Mouse (Mus musculus) gastrocnemius, adult 2 months (tissue): Measurements from ENCODE around the gene Fgfr2. TPM values are rescaled to one million over a fixed set of nuclear protein-coding genes. Genes with fewer than 3 reads are reported as not detected.
"Not testable (repeated sequence)": the region's sequence is repeated elsewhere in the genome, so short reads cannot be mapped to it uniquely, and the experiment has no call there.

ENCODE experiments used
- DNase-seq: peaks from one replicate; pipeline ENCODE4 v3.0.0; 2022
- H3K27ac ChIP-seq: fragments of 200-600 bp; 2 replicates; pipeline ENCODE4 v1.8.1; 2022; ENCODE audit warnings: mild to moderate bottlenecking
- H3K4me3 ChIP-seq: fragments of 200-600 bp; 2 replicates; pipeline ENCODE4 v1.8.1; 2022; ENCODE audit warnings: mild to moderate bottlenecking, moderate library complexity
- CTCF ChIP-seq: fragments of 200-600 bp; IDR thresholded peaks from 2 replicates; pipeline ENCODE4 v1.8.1; 2022; ENCODE audit warnings: antibody characterized with exemption, mild to moderate bottlenecking, moderate library complexity
- intact Hi-C: fragments of 180-260 bp; cut with DNase I; formaldehyde crosslinking; loops from one replicate; pipeline ENCODE4 v1.15.1; 2025
- total RNA-seq, 2 experiments: library from RNA; stranded (reverse); gene quantifications; 2 replicates each; pipeline ENCODE4 v1.2.3; 2021

Fgfr2 gene
- total RNA-seq, 2 experiments from 2014 or later = 0.15 to 0.33 TPM

GRCm38 (mm10) chr7:130166190-130166589 is 2957.0 kb downstream of the Fgfr2 start:
- TF ChIP-seq CTCF = no peak
- no peak for DNase-seq
- intact Hi-C loops = no loop called here
- Histone ChIP-seq H3K4me3 (no peak overlapping the region), H3K27ac (no peak overlapping the region)

- H3K4me3 ChIP-seq = no peak overlapping the region
- no peak for DNase-seq
- no peak for TF ChIP-seq CTCF
- intact Hi-C loops = no loop called here
- H3K27ac ChIP-seq = no peak overlapping the region
Observed at GRCm38 (mm10) chr7:130165408-130165807, 2957.7 kb downstream of the Fgfr2 start.

GRCm38 (mm10) chr7:130162718-130163117 is 2960.4 kb downstream of the Fgfr2 start:
- H3K27ac ChIP-seq = no peak overlapping the region
- intact Hi-C loops = no loop called here
- no peak overlapping the region for H3K4me3 ChIP-seq
- TF ChIP-seq CTCF = no peak
- DNase-seq = no peak

- Histone ChIP-seq H3K27ac (no peak overlapping the region), H3K4me3 (no peak overlapping the region)
- intact Hi-C loops = no loop called here
- no peak for TF ChIP-seq CTCF
- no peak for DNase-seq
Observed at GRCm38 (mm10) chr7:130161581-130161980, 2961.6 kb downstream of the Fgfr2 start.

GRCm38 (mm10) chr7:130158845-130159244 is 2964.3 kb downstream of the Fgfr2 start:
- no peak for DNase-seq
- intact Hi-C loops = no loop called here
- no peak overlapping the region for H3K27ac ChIP-seq
- TF ChIP-seq CTCF = no peak
- H3K4me3 ChIP-seq = no peak overlapping the region

GRCm38 (mm10) chr7:130153363-130153969 is 2969.7 kb downstream of the Fgfr2 start:
- no peak for TF ChIP-seq CTCF
- no peak for DNase-seq
- H3K4me3 ChIP-seq = no peak overlapping the region
- intact Hi-C loops = no loop called here
- H3K27ac ChIP-seq = no peak overlapping the region

GRCm38 (mm10) chr7:130148906-130149305 is 2974.2 kb downstream of the Fgfr2 start:
- Histone ChIP-seq H3K4me3 (no peak overlapping the region), H3K27ac (no peak overlapping the region)
- intact Hi-C loops = no loop called here
- no peak for DNase-seq
- no peak for TF ChIP-seq CTCF

- Histone ChIP-seq H3K4me3 (no peak overlapping the region), H3K27ac (no peak overlapping the region)
- no peak for TF ChIP-seq CTCF
- no peak for DNase-seq
- intact Hi-C loops = no loop called here
Observed at GRCm38 (mm10) chr7:130147230-130147629, 2975.9 kb downstream of the Fgfr2 start.

- DNase-seq = no peak
- Histone ChIP-seq H3K4me3 (no peak overlapping the region), H3K27ac (no peak overlapping the region)
- no peak for TF ChIP-seq CTCF
- intact Hi-C loops = no loop called here
Observed at GRCm38 (mm10) chr7:130145211-130145610, 2977.9 kb downstream of the Fgfr2 start.

- DNase-seq = no peak
- intact Hi-C loops = no loop called here
- TF ChIP-seq CTCF = no peak
- Histone ChIP-seq H3K4me3 (no peak overlapping the region), H3K27ac (no peak overlapping the region)
Observed at GRCm38 (mm10) chr7:130143371-130143770, 2979.8 kb downstream of the Fgfr2 start.

GRCm38 (mm10) chr7:130141088-130141873 is 2981.9 kb downstream of the Fgfr2 start:
- Histone ChIP-seq H3K4me3 (no peak overlapping the region), H3K27ac (no peak overlapping the region)
- no peak for TF ChIP-seq CTCF
- no peak for DNase-seq
- intact Hi-C loops = no loop called here

- intact Hi-C loops = no loop called here
- no peak overlapping the region for H3K27ac ChIP-seq
Observed at GRCm38 (mm10) chr7:130134924-130135365, 2988.2 kb downstream of the Fgfr2 start.

GRCm38 (mm10) chr7:130134428-130134827 is 2988.7 kb downstream of the Fgfr2 start:
- DNase-seq, H3K27ac ChIP-seq, H3K4me3 ChIP-seq, intact Hi-C loops: not testable (repeated sequence)

More at GRCm38 (mm10) chr7:130134924-130135365, 2988.2 kb downstream of the Fgfr2 start:
- H3K4me3 ChIP-seq = no peak overlapping the region
- no peak for DNase-seq
- TF ChIP-seq CTCF = no peak
